Mouse (Mus musculus) neural tube, embryonic 11.5 days (tissue): ENCODE results near the gene Ttyh3. TPM values are rescaled to one million over a fixed set of nuclear protein-coding genes. Genes with fewer than 3 reads are reported as not detected.

ENCODE experiments used
- ATAC-seq: fragments of 200-750 bp; cut with Nextera tagmentation; 2 replicates; pipeline ENCODE4 v1.8.0; 2017; ENCODE audit warnings: moderate number of reproducible peaks, mild to moderate bottlenecking, moderate TSS enrichment, moderate library complexity; ENCODE audit not compliant: insufficient read depth, low FRiP score, low TSS enrichment
- DNase-seq: peaks from one replicate; pipeline ENCODE4 v3.0.0-alpha.2; 2015; ENCODE audit warnings: low spot score
- H3K27ac ChIP-seq: fragments of 300-500 bp; sonication (generic); 2 replicates; pipeline ENCODE4 v1.5.1; 2014; ENCODE audit warnings: low read depth, mild to moderate bottlenecking, low read length
- H3K27me3 ChIP-seq: fragments of 300-500 bp; sonication (generic); 2 replicates; pipeline ENCODE4 v1.6.1; 2014; ENCODE audit warnings: mild to moderate bottlenecking, low read length, mixed read lengths; ENCODE audit not compliant: control insufficient read depth, insufficient read depth
- H3K36me3 ChIP-seq: fragments of 300-500 bp; sonication (generic); 2 replicates; pipeline ENCODE4 v1.6.1; 2014; ENCODE audit warnings: mild to moderate bottlenecking, low read length, moderate library complexity, mixed read lengths; ENCODE audit not compliant: control insufficient read depth, insufficient read depth
- H3K4me1 ChIP-seq: fragments of 300-500 bp; sonication (generic); 2 replicates; pipeline ENCODE4 v1.6.1; 2014; ENCODE audit warnings: low read length, mixed read lengths; ENCODE audit not compliant: control insufficient read depth, insufficient read depth
- H3K4me2 ChIP-seq: fragments of 300-500 bp; sonication (generic); 2 replicates; pipeline ENCODE4 v1.6.1; 2014; ENCODE audit warnings: low read depth, mild to moderate bottlenecking, moderate library complexity
- H3K4me3 ChIP-seq: fragments of 300-500 bp; sonication (generic); 2 replicates; pipeline ENCODE4 v1.5.1; 2014; ENCODE audit warnings: low read depth, low read length
- H3K9ac ChIP-seq: fragments of 300-500 bp; sonication (generic); 2 replicates; pipeline ENCODE4 v1.6.1; 2014; ENCODE audit warnings: mild to moderate bottlenecking, low read length
- H3K9me3 ChIP-seq: fragments of 300-500 bp; sonication (generic); 2 replicates; pipeline ENCODE4 v1.6.1; 2016; ENCODE audit warnings: low read length; ENCODE audit not compliant: control insufficient read depth
- WGBS: fragments of 180-500 bp; shearing (Covaris S2); extraction: QIAGEN DNeasy Blood & Tissue Kit; methylation state at CpG from one replicate; pipeline ENCODE4 v1.1.7; 2014; 5-methylcytosine and 5-hydroxymethylcytosine counted together
- polyA plus RNA-seq: library from polyadenylated mRNA; unstranded; fragments of >200 nt; fragmentation: Nextera tagmentation; extraction: Ambion mirVana; gene quantifications from 2 replicates; pipeline ENCODE4 v1.2.1, GENCODE M21; 2014

Gene Ttyh3
- polyA plus RNA-seq, 1 experiment from 2014 or later = 61.0 TPM

GRCm38 (mm10) chr5:140660398-140660797 lies 11.6 kb upstream of the Ttyh3 start:
- Histone ChIP-seq H3K9me3 (no peaks in the 10 kb centered on the region), H3K36me3 (no peaks in the 10 kb centered on the region), H3K9ac (no peak overlapping the region), H3K27ac (no peak overlapping the region), H3K4me1 (no peaks in the 10 kb centered on the region), H3K4me3 (no peak overlapping the region), H3K4me2 (no peak overlapping the region), H3K27me3 (no peaks in the 10 kb centered on the region)
- ATAC-seq (no peak), DNase-seq (no peak)
- WGBS = 94% methylated on average over 1 of the region's 1 CpGs

GRCm38 (mm10) chr5:140659607-140660272 lies 10.9 kb upstream of the Ttyh3 start:
- H3K27ac ChIP-seq = no peak overlapping the region
- H3K4me1 ChIP-seq = no peaks in the 10 kb centered on the region
- DNase-seq (no peak), ATAC-seq (peak; percentile 20; the same call in 1 of the 2 replicates)
- 42% methylated on average over 16 of the region's 16 CpGs for WGBS
- no peaks in the 10 kb centered on the region for H3K9me3 ChIP-seq
- no peaks in the 10 kb centered on the region for H3K36me3 ChIP-seq
- H3K9ac ChIP-seq = no peak overlapping the region
- no peak overlapping the region for H3K4me2 ChIP-seq
- H3K27me3 ChIP-seq = no peaks in the 10 kb centered on the region
- no peak overlapping the region for H3K4me3 ChIP-seq

GRCm38 (mm10) chr5:140654096-140654845 lies 5.4 kb upstream of the Ttyh3 start:
- no peaks in the 10 kb centered on the region for H3K27me3 ChIP-seq
- no peak overlapping the region for H3K9ac ChIP-seq
- WGBS = 77% methylated on average over 15 of the region's 15 CpGs
- H3K27ac ChIP-seq = no peak overlapping the region
- no peaks in the 10 kb centered on the region for H3K36me3 ChIP-seq
- ATAC-seq (no peak), DNase-seq (no peak)
- peaks cover 7% of the 10 kb centered on the region for H3K4me1 ChIP-seq
- H3K4me3 ChIP-seq = no peak overlapping the region
- no peaks in the 10 kb centered on the region for H3K9me3 ChIP-seq
- H3K4me2 ChIP-seq = no peak overlapping the region

GRCm38 (mm10) chr5:140652587-140652986 lies 3.8 kb upstream of the Ttyh3 start:
- no peak overlapping the region for H3K9ac ChIP-seq
- H3K27me3 ChIP-seq = no peaks in the 10 kb centered on the region
- H3K27ac ChIP-seq = no peak overlapping the region
- H3K4me2 ChIP-seq = no peak overlapping the region
- ATAC-seq (no peak), DNase-seq (no peak)
- no peaks in the 10 kb centered on the region for H3K9me3 ChIP-seq
- H3K4me1 ChIP-seq = peaks cover 7% of the 10 kb centered on the region
- WGBS = 80% methylated on average over 7 of the region's 7 CpGs
- no peaks in the 10 kb centered on the region for H3K36me3 ChIP-seq
- no peak overlapping the region for H3K4me3 ChIP-seq

- whole genome bisulfite sequencing = 84% methylated on average over 11 of the region's 11 CpGs
- no peak overlapping the region for H3K4me2 ChIP-seq
- H3K36me3 ChIP-seq = no peaks in the 10 kb centered on the region
- H3K9me3 ChIP-seq = no peaks in the 10 kb centered on the region
- peaks cover 20% of the 10 kb centered on the region for H3K4me1 ChIP-seq
- DNase-seq = no peak
- H3K9ac ChIP-seq = no peak overlapping the region
- no peaks in the 10 kb centered on the region for H3K27me3 ChIP-seq
- H3K27ac ChIP-seq = no peak overlapping the region
- ATAC-seq = no peak
- H3K4me3 ChIP-seq = no peak overlapping the region
Measured at GRCm38 (mm10) chr5:140651231-140651630, 2.4 kb upstream of the Ttyh3 start.

- WGBS = 58% methylated on average over 7 of the region's 7 CpGs
- Histone ChIP-seq H3K9me3 (no peaks in the 10 kb centered on the region), H3K9ac (peak overlapping the region; percentile 37; the same call in 1 of the 2 replicates), H3K4me2 (peak overlapping the region; percentile 50), H3K27ac (no peak overlapping the region), H3K4me1 (peaks cover 28% of the 10 kb centered on the region), H3K27me3 (no peaks in the 10 kb centered on the region), H3K36me3 (no peaks in the 10 kb centered on the region; the same call in 1 of the 2 replicates), H3K4me3 (peak overlapping the region; percentile 96; the same call in 1 of the 2 replicates)
- no peak for DNase-seq
- ATAC-seq = no peak
Measured at GRCm38 (mm10) chr5:140649881-140650414, 1.1 kb upstream of the Ttyh3 start.

GRCm38 (mm10) chr5:140649101-140649667 lies 353 bp upstream of the Ttyh3 start:
- Histone ChIP-seq H3K4me1 (peaks cover 28% of the 10 kb centered on the region), H3K9me3 (no peaks in the 10 kb centered on the region), H3K36me3 (peaks cover 4% of the 10 kb centered on the region; the same call in 1 of the 2 replicates), H3K27ac (peak overlapping the region; percentile 69), H3K4me3 (peak overlapping the region; percentile 96), H3K4me2 (peak overlapping the region; percentile 50), H3K9ac (peak overlapping the region; percentile 55), H3K27me3 (no peaks in the 10 kb centered on the region)
- peak; percentile 93 for ATAC-seq
- peak; percentile 98 for DNase-seq
- WGBS = 4% methylated on average over 21 of the region's 26 CpGs

- H3K4me3 ChIP-seq = peak overlapping the region; percentile 96
- H3K27ac ChIP-seq = 0 out of 2 replicates have a peak overlapping the region, but pooled peaks have one; percentile 81
- peak overlapping the region; percentile 99 for H3K9ac ChIP-seq
- peak; percentile 17 for ATAC-seq
- no peaks in the 10 kb centered on the region for H3K9me3 ChIP-seq
- H3K4me2 ChIP-seq = peak overlapping the region; percentile 83
- DNase-seq = peak; percentile 64
- 4% methylated on average over 13 of the region's 13 CpGs for WGBS
- H3K27me3 ChIP-seq = no peaks in the 10 kb centered on the region
- H3K4me1 ChIP-seq = peaks cover 28% of the 10 kb centered on the region
- H3K36me3 ChIP-seq = peaks cover 8% of the 10 kb centered on the region
Measured at GRCm38 (mm10) chr5:140647821-140648518, 861 bp downstream of the Ttyh3 start.
